Mouse (Mus musculus) bone marrow, adult 2 months (tissue): ENCODE data around the gene Klhl40. TPM values are rescaled to one million over a fixed set of nuclear protein-coding genes. Genes with fewer than 3 reads are reported as not detected.

Experiments
- H3K27ac ChIP-seq: fragments of 200-500 bp; 2 replicates; pipeline ENCODE4 v1.5.1; 2012; ENCODE audit warnings: low read depth, mild to moderate bottlenecking, control low read depth, inconsistent platforms, low read length; ENCODE audit not compliant: control insufficient read depth, poor library complexity, insufficient read depth
- H3K4me1 ChIP-seq: fragments of 200-500 bp; 2 replicates; pipeline ENCODE4 v1.6.1; 2011; ENCODE audit warnings: low read length; ENCODE audit not compliant: control insufficient read depth, insufficient read depth
- H3K4me3 ChIP-seq: fragments of 200-500 bp; replicated peaks from 2 replicates; pipeline ENCODE3; 2011; ENCODE audit warnings: mild to moderate bottlenecking, low read depth, low read length, control low read depth; ENCODE audit not compliant: control insufficient read depth
- CTCF ChIP-seq: fragments of 200-500 bp; IDR thresholded peaks from 2 replicates; pipeline ENCODE4 v1.5.1; 2011; ENCODE audit warnings: low read length, control low read depth; ENCODE audit not compliant: control insufficient read depth, insufficient read depth
- POLR2A ChIP-seq: fragments of 200-500 bp; IDR thresholded peaks from 2 replicates; pipeline ENCODE4 v1.6.1; 2011; ENCODE audit warnings: low read depth, mild to moderate bottlenecking, control low read depth, low read length, borderline replicate concordance; ENCODE audit not compliant: control insufficient read depth
- WGBS: fragments of 180-500 bp; shearing (Covaris S2); methylation state at CpG from one replicate; pipeline ENCODE4 v1.1.7; 2018; 5-methylcytosine and 5-hydroxymethylcytosine counted together
- polyA plus RNA-seq: library from polyadenylated mRNA; stranded (reverse); fragments of >200 nt; gene quantifications from 2 replicates; pipeline ENCODE4 v1.2.4, GENCODE M21; 2011; ENCODE audit warnings: low replicate concordance; ENCODE audit not compliant: missing spikeins, insufficient read depth, insufficient read length

Klhl40 gene
- polyA plus RNA-seq, 1 experiment: 0.62 TPM

- TF ChIP-seq CTCF (no peak), POLR2A (no peak)
- H3K4me3 ChIP-seq: no peak within 1 kb of the TSS
- WGBS: 51% methylated on average over 24 of the region's 24 CpGs
- no peaks in the 10 kb centered on the region for H3K4me1 ChIP-seq
- H3K27ac ChIP-seq: no peak within 1 kb of the TSS
Observed at GRCm38 (mm10) chr9:121791757-121792521, 14.5 kb downstream of the Klhl40 start, which contains the start of gene Hhatl. TSS of gene Hhatl (minus strand) at chr9:121792507.

- no peak overlapping the region for H3K4me3 ChIP-seq
- no peaks in the 10 kb centered on the region for H3K4me1 ChIP-seq
- H3K27ac ChIP-seq: no peak overlapping the region
- TF ChIP-seq CTCF: no peak
- 37% methylated on average over 1 of the region's 1 CpGs for WGBS
Observed at GRCm38 (mm10) chr9:121794972-121795539, 17.6 kb downstream of the Klhl40 start.

- Histone ChIP-seq H3K27ac (no peak overlapping the region), H3K4me1 (no peaks in the 10 kb centered on the region), H3K4me3 (no peak overlapping the region)
- TF ChIP-seq CTCF (no peak), POLR2A (no peak)
- WGBS: 36% methylated on average over 12 of the region's 12 CpGs
Observed at GRCm38 (mm10) chr9:121797722-121798121, 20.3 kb downstream of the Klhl40 start.

DNA sequence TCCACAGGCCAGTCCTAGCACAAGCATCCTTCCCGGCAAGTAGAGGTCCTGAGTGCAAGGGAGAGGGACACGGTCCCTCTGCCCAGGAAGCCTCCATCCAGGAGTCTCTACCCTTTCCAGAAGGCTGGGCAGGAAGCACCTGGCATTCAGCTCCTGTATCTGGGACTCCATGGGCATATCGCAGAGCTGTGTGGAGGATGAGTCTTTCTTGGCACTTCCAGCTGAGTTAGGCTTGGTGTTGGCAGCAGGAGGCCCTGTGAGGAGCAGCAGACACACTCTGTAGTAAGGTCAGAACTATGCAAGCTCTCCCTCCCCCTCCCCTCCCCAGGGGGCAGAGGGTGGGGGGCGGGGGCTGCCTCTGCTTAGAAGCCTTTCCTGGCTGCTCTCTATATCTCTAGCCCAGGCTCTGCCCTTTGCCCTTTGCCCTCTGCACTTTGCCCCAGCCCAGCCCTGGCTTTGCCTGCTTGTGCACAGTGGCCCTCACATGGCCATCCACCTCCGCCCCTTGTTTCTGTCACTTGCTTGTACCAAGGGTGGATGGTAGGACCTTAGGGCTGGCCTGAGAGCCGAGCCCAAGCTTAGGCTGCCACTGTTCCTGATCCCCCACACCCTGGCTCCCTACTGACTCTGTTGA lies 21.6 kb downstream of the Klhl40 start:
- no peaks in the 10 kb centered on the region for H3K4me1 ChIP-seq
- WGBS: 78% methylated on average over 6 of the region's 6 CpGs
- no peak overlapping the region for H3K4me3 ChIP-seq
- TF ChIP-seq POLR2A (no peak), CTCF (no peak)
- H3K27ac ChIP-seq: no peak overlapping the region

DNA sequence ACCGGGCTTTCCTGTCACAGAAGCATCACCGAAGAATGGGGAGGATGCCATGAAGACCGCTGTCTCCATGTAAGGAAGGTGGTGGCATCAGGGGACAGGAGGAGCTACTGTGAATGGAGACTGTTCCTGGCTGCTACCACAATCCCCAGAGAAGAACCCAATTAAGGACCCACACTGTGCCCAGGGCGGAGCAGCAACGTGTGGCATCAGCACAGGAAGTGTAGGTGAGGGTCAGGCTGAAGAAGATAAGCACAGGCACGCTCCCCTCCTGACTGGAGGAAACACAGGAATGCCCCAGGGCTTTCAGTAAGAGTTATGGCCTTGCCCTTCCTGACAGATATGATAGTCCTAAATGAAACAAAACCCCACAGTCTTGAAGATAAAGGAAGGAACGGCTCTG lies 25.3 kb downstream of the Klhl40 start:
- WGBS: 39% methylated on average over 7 of the region's 7 CpGs
- Histone ChIP-seq H3K27ac (no peak overlapping the region), H3K4me1 (no peaks in the 10 kb centered on the region), H3K4me3 (no peak overlapping the region)
- TF ChIP-seq POLR2A (no peak), CTCF (no peak)

GRCm38 (mm10) chr9:121807546-121807945 lies 30.1 kb downstream of the Klhl40 start:
- Histone ChIP-seq H3K27ac (no peak overlapping the region), H3K4me3 (no peak overlapping the region), H3K4me1 (no peaks in the 10 kb centered on the region)
- TF ChIP-seq CTCF (no peak), POLR2A (no peak)
- 89% methylated on average over 1 of the region's 1 CpGs for WGBS

GRCm38 (mm10) chr9:121807947-121808346 lies 30.5 kb downstream of the Klhl40 start:
- no peak for TF ChIP-seq POLR2A
- TF ChIP-seq CTCF: no peak

DNA sequence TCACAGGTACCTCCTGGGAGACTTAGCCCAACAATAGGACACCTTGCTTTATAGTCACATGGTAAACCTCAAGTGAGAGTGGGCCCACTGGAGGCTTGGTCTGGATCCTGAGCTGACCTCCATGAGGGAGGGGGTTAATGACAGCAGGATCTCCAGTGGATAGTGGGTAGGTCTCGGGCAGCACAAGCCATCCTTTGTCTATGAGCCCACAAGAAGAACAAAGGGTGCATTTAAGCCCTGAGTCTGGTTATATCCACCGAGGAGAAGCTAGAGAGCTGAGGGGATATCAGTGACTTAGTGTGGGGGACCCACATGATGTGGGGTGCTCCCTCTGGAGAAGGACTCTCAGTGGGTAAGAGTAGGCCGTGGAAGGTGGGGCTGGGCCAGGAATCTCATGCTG lies 31.1 kb downstream of the Klhl40 start:
- no peak overlapping the region for H3K27ac ChIP-seq
- TF ChIP-seq POLR2A (no peak), CTCF (no peak)
- 80% methylated on average over 3 of the region's 3 CpGs for WGBS

More at GRCm38 (mm10) chr9:121807947-121808346, 30.5 kb downstream of the Klhl40 start:
- 76% methylated on average over 7 of the region's 7 CpGs for WGBS
- Histone ChIP-seq H3K4me3 (no peak overlapping the region), H3K4me1 (no peaks in the 10 kb centered on the region), H3K27ac (no peak overlapping the region)

More for the DNA sequence above, 31.1 kb downstream of the Klhl40 start:
- H3K4me1 ChIP-seq: no peaks in the 10 kb centered on the region
- H3K4me3 ChIP-seq: no peak overlapping the region
